Mouse (Mus musculus): ENCODE measurements around the gene Mt4. TPM values are rescaled to one million over a fixed set of nuclear protein-coding genes. Genes with fewer than 3 reads are reported as not detected.

Mt4 gene
- polyA plus RNA-seq, 1 experiment from 2014 or later, result not detected

GRCm38 (mm10) chr8:94109396-94109795 lies 27.6 kb upstream of the Mt4 start:
- ATAC-seq, result no peak
- Histone ChIP-seq H3K9me3 (ENCODE audit: control insufficient read depth, low read length) (no peaks in the 10 kb centered on the region), H3K4me3 (ENCODE audit: low read length) (no peak overlapping the region), H3K36me3 (ENCODE audit: control insufficient read depth, insufficient read depth, low read length) (no peaks in the 10 kb centered on the region), H3K27ac (ENCODE audit: low read depth, low read length) (no peak overlapping the region), H3K27me3 (replicated peaks; ENCODE audit: control insufficient read depth, insufficient read depth, low read length) (no peaks in the 10 kb centered on the region), H3K9ac (ENCODE audit: low read depth, low read length) (no peak overlapping the region), H3K4me2 (ENCODE audit: low read length) (no peak overlapping the region), H3K4me1 (ENCODE audit: control insufficient read depth, insufficient read depth, low read depth, low read length) (no peaks in the 10 kb centered on the region)
- 57% methylated on average over 6 of the region's 6 CpGs for WGBS

- no peak overlapping the region for H3K4me2 ChIP-seq (ENCODE audit: low read length)
- no peaks in the 10 kb centered on the region for H3K4me1 ChIP-seq (ENCODE audit: control insufficient read depth, insufficient read depth, low read depth, low read length)
- 68% methylated on average over 5 of the region's 5 CpGs for WGBS
- no peaks in the 10 kb centered on the region for H3K36me3 ChIP-seq (ENCODE audit: control insufficient read depth, insufficient read depth, low read length)
- no peaks in the 10 kb centered on the region for H3K27me3 ChIP-seq (replicated peaks; ENCODE audit: control insufficient read depth, insufficient read depth, low read length)
- H3K9me3 ChIP-seq (ENCODE audit: control insufficient read depth, low read length), result no peaks in the 10 kb centered on the region
- ATAC-seq, result no peak
- no peak overlapping the region for H3K9ac ChIP-seq (ENCODE audit: low read depth, low read length)
- H3K27ac ChIP-seq (ENCODE audit: low read depth, low read length), result no peak overlapping the region
- no peak overlapping the region for H3K4me3 ChIP-seq (ENCODE audit: low read length)
Measured at GRCm38 (mm10) chr8:94109835-94110234, 27.2 kb upstream of the Mt4 start.

GRCm38 (mm10) chr8:94110526-94111177 lies 26.3 kb upstream of the Mt4 start:
- Histone ChIP-seq H3K4me3 (ENCODE audit: low read length) (no peak overlapping the region), H3K36me3 (ENCODE audit: control insufficient read depth, insufficient read depth, low read length) (no peaks in the 10 kb centered on the region), H3K4me2 (ENCODE audit: low read length) (no peak overlapping the region), H3K4me1 (ENCODE audit: control insufficient read depth, insufficient read depth, low read depth, low read length) (no peaks in the 10 kb centered on the region), H3K27me3 (replicated peaks; ENCODE audit: control insufficient read depth, insufficient read depth, low read length) (no peaks in the 10 kb centered on the region), H3K27ac (ENCODE audit: low read depth, low read length) (no peak overlapping the region), H3K9me3 (ENCODE audit: control insufficient read depth, low read length) (no peaks in the 10 kb centered on the region), H3K9ac (ENCODE audit: low read depth, low read length) (no peak overlapping the region)
- 53% methylated on average over 6 of the region's 6 CpGs for WGBS
- ATAC-seq, result no peak

GRCm38 (mm10) chr8:94113435-94113834 lies 23.6 kb upstream of the Mt4 start:
- Histone ChIP-seq H3K4me2 (ENCODE audit: low read length) (no peak overlapping the region), H3K4me1 (ENCODE audit: control insufficient read depth, insufficient read depth, low read depth, low read length) (no peaks in the 10 kb centered on the region), H3K4me3 (ENCODE audit: low read length) (no peak overlapping the region), H3K9ac (ENCODE audit: low read depth, low read length) (no peak overlapping the region), H3K27ac (ENCODE audit: low read depth, low read length) (no peak overlapping the region), H3K27me3 (replicated peaks; ENCODE audit: control insufficient read depth, insufficient read depth, low read length) (no peaks in the 10 kb centered on the region), H3K36me3 (ENCODE audit: control insufficient read depth, insufficient read depth, low read length) (no peaks in the 10 kb centered on the region), H3K9me3 (ENCODE audit: control insufficient read depth, low read length) (no peaks in the 10 kb centered on the region)
- ATAC-seq, result no peak
- WGBS, result 44% methylated on average over 1 of the region's 1 CpGs

- Histone ChIP-seq H3K4me3 (ENCODE audit: low read length) (no peak overlapping the region), H3K27me3 (replicated peaks; ENCODE audit: control insufficient read depth, insufficient read depth, low read length) (no peaks in the 10 kb centered on the region), H3K4me1 (ENCODE audit: control insufficient read depth, insufficient read depth, low read depth, low read length) (peaks cover 5% of the 10 kb centered on the region), H3K9me3 (ENCODE audit: control insufficient read depth, low read length) (no peaks in the 10 kb centered on the region), H3K36me3 (ENCODE audit: control insufficient read depth, insufficient read depth, low read length) (no peaks in the 10 kb centered on the region), H3K9ac (ENCODE audit: low read depth, low read length) (no peak overlapping the region), H3K4me2 (ENCODE audit: low read length) (no peak overlapping the region), H3K27ac (ENCODE audit: low read depth, low read length) (no peak overlapping the region)
- ATAC-seq, result no peak
- WGBS, result 88% methylated on average over 2 of the region's 2 CpGs
Measured at GRCm38 (mm10) chr8:94113972-94114371, 23.0 kb upstream of the Mt4 start.

GRCm38 (mm10) chr8:94118776-94119430 lies 18.1 kb upstream of the Mt4 start:
- Histone ChIP-seq H3K36me3 (ENCODE audit: control insufficient read depth, insufficient read depth, low read length) (no peaks in the 10 kb centered on the region), H3K4me1 (ENCODE audit: control insufficient read depth, insufficient read depth, low read depth, low read length) (peaks cover 8% of the 10 kb centered on the region), H3K9me3 (ENCODE audit: control insufficient read depth, low read length) (no peaks in the 10 kb centered on the region), H3K4me3 (ENCODE audit: low read length) (no peak overlapping the region), H3K9ac (ENCODE audit: low read depth, low read length) (peak overlapping the region; percentile 47), H3K4me2 (ENCODE audit: low read length) (0 out of 2 replicates have a peak overlapping the region, but pooled peaks have one; percentile 12), H3K27me3 (replicated peaks; ENCODE audit: control insufficient read depth, insufficient read depth, low read length) (no peaks in the 10 kb centered on the region), H3K27ac (ENCODE audit: low read depth, low read length) (peak overlapping the region; percentile 78)
- 2% methylated on average over 6 of the region's 6 CpGs for WGBS
- ATAC-seq, result peak; percentile 95

- 77% methylated on average over 9 of the region's 9 CpGs for WGBS
- peak; percentile 60 for ATAC-seq
Measured at GRCm38 (mm10) chr8:94121625-94122024, 15.4 kb upstream of the Mt4 start.

GRCm38 (mm10) chr8:94122711-94123468 lies 14.1 kb upstream of the Mt4 start:
- Histone ChIP-seq H3K27me3 (replicated peaks; ENCODE audit: control insufficient read depth, insufficient read depth, low read length) (no peaks in the 10 kb centered on the region), H3K4me3 (ENCODE audit: low read length) (no peak overlapping the region), H3K4me2 (ENCODE audit: low read length) (no peak overlapping the region), H3K4me1 (ENCODE audit: control insufficient read depth, insufficient read depth, low read depth, low read length) (peaks cover 8% of the 10 kb centered on the region), H3K27ac (ENCODE audit: low read depth, low read length) (no peak overlapping the region), H3K36me3 (ENCODE audit: control insufficient read depth, insufficient read depth, low read length) (no peaks in the 10 kb centered on the region), H3K9me3 (ENCODE audit: control insufficient read depth, low read length) (no peaks in the 10 kb centered on the region), H3K9ac (ENCODE audit: low read depth, low read length) (no peak overlapping the region)
- no peak for ATAC-seq
- 49% methylated on average over 8 of the region's 8 CpGs for WGBS

More at GRCm38 (mm10) chr8:94121625-94122024, 15.4 kb upstream of the Mt4 start:
- peaks cover 8% of the 10 kb centered on the region for H3K4me1 ChIP-seq (ENCODE audit: control insufficient read depth, insufficient read depth, low read depth, low read length)
- no peak overlapping the region for H3K4me2 ChIP-seq (ENCODE audit: low read length)
- no peaks in the 10 kb centered on the region for H3K27me3 ChIP-seq (replicated peaks; ENCODE audit: control insufficient read depth, insufficient read depth, low read length)
- no peak overlapping the region for H3K4me3 ChIP-seq (ENCODE audit: low read length)
- H3K9me3 ChIP-seq (ENCODE audit: control insufficient read depth, low read length), result no peaks in the 10 kb centered on the region
- peak overlapping the region; percentile 39; the same call in 1 of the 2 replicates for H3K27ac ChIP-seq (ENCODE audit: low read depth, low read length)
- no peak overlapping the region for H3K9ac ChIP-seq (ENCODE audit: low read depth, low read length)
- H3K36me3 ChIP-seq (ENCODE audit: control insufficient read depth, insufficient read depth, low read length), result no peaks in the 10 kb centered on the region

- Histone ChIP-seq H3K27me3 (replicated peaks; ENCODE audit: control insufficient read depth, insufficient read depth, low read length) (no peaks in the 10 kb centered on the region), H3K27ac (ENCODE audit: low read depth, low read length) (no peak overlapping the region), H3K36me3 (ENCODE audit: control insufficient read depth, insufficient read depth, low read length) (no peaks in the 10 kb centered on the region), H3K9me3 (ENCODE audit: control insufficient read depth, low read length) (no peaks in the 10 kb centered on the region), H3K9ac (ENCODE audit: low read depth, low read length) (no peak overlapping the region), H3K4me3 (ENCODE audit: low read length) (no peak overlapping the region), H3K4me1 (ENCODE audit: control insufficient read depth, insufficient read depth, low read depth, low read length) (peaks cover 2% of the 10 kb centered on the region; the same call in 1 of the 2 replicates), H3K4me2 (ENCODE audit: low read length) (no peak overlapping the region)
- ATAC-seq, result peak; percentile 56; the same call in 1 of the 2 replicates
- WGBS, result 54% methylated on average over 6 of the region's 6 CpGs
Measured at GRCm38 (mm10) chr8:94127711-94128110, 9.3 kb upstream of the Mt4 start.
